ENCODE assay signal across 22 mouse cellular contexts in genomic region chr13:57778524-57778923, GRCm38 (mm10).
DNase-seq lines count a peak whose midpoint lies in the region; ATAC-seq lines count a peak whose summit lies in the region.
"Had no signal": no experiment of that assay in that cellular context is flagged by ENCODE, and none has a peak within 500 bp of the region (broad histone marks: within the 10 kb centered on the region; RNA-seq: fewer than 3 reads in every experiment).

No protein-coding gene starts in this region.

- peaks cover 10% of the 10 kb centered on the region; the same call in 1 of the 2 replicates for H3K4me1 ChIP-seq in hindbrain, embryonic 12.5 days
- no peaks in the 10 kb centered on the region for H3K4me1 ChIP-seq in hindbrain, embryonic 11.5 days (replicated peaks; ENCODE audit: control insufficient read depth, insufficient read depth, low read length)
- H3K4me1 ChIP-seq in midbrain, embryonic 13.5 days (replicated peaks) = peaks cover 25% of the 10 kb centered on the region
- peaks cover 19% of the 10 kb centered on the region for H3K4me1 ChIP-seq in midbrain, embryonic 16.5 days (ENCODE audit: control insufficient read depth, insufficient read depth, low read length)
- peaks cover 33% of the 10 kb centered on the region for H3K4me1 ChIP-seq in neural tube, embryonic 13.5 days (replicated peaks)
- H3K4me1 ChIP-seq: forebrain, embryonic 10.5 days; forebrain, embryonic 12.5 days had no signal

- H3K36me3 ChIP-seq in hindbrain, embryonic 12.5 days = no peaks in the 10 kb centered on the region
- no peaks in the 10 kb centered on the region for H3K36me3 ChIP-seq in hindbrain, embryonic 11.5 days (ENCODE audit: control insufficient read depth, insufficient read depth, low read length)
- H3K36me3 ChIP-seq in midbrain, embryonic 13.5 days = no peaks in the 10 kb centered on the region
- no peaks in the 10 kb centered on the region for H3K36me3 ChIP-seq in midbrain, embryonic 16.5 days (ENCODE audit: control insufficient read depth, insufficient read depth, low read length)
- no peaks in the 10 kb centered on the region for H3K36me3 ChIP-seq in neural tube, embryonic 13.5 days
- H3K36me3 ChIP-seq: embryonic facial prominence, embryonic 13.5 days; embryonic facial prominence, embryonic 15.5 days; forebrain, embryonic 10.5 days; forebrain, embryonic 12.5 days; G1E had no signal

- no peak overlapping the region for H3K9ac ChIP-seq in hindbrain, embryonic 12.5 days
- no peak overlapping the region for H3K9ac ChIP-seq in hindbrain, embryonic 11.5 days (ENCODE audit: low read depth, low read length)
- H3K9ac ChIP-seq in midbrain, embryonic 13.5 days (replicated peaks) = no peak overlapping the region
- H3K9ac ChIP-seq in midbrain, embryonic 16.5 days (ENCODE audit: low read depth, low read length) = no peak overlapping the region
- no peak overlapping the region for H3K9ac ChIP-seq in neural tube, embryonic 13.5 days
- H3K9ac ChIP-seq: embryonic facial prominence, embryonic 13.5 days; embryonic facial prominence, embryonic 15.5 days; forebrain, embryonic 12.5 days had no signal

- H3K4me3 ChIP-seq in hindbrain, embryonic 12.5 days = no peak overlapping the region
- no peak overlapping the region for H3K4me3 ChIP-seq in hindbrain, embryonic 11.5 days (ENCODE audit: low read depth, low read length)
- H3K4me3 ChIP-seq in midbrain, embryonic 13.5 days (replicated peaks) = no peak overlapping the region
- H3K4me3 ChIP-seq in midbrain, embryonic 16.5 days (ENCODE audit: low read depth, low read length) = no peak overlapping the region
- no peak overlapping the region for H3K4me3 ChIP-seq in neural tube, embryonic 13.5 days
- H3K4me3 ChIP-seq: embryonic facial prominence, embryonic 13.5 days; embryonic facial prominence, embryonic 15.5 days; erythroblast, embryonic 14.5 days; forebrain, embryonic 10.5 days; forebrain, embryonic 12.5 days had no signal

- WGBS in hindbrain, embryonic 12.5 days = 42% methylated on average over 3 of the region's 3 CpGs
- 58% methylated on average over 3 of the region's 3 CpGs for WGBS in hindbrain, embryonic 11.5 days
- WGBS in midbrain, embryonic 13.5 days = 29% methylated on average over 3 of the region's 3 CpGs
- 27% methylated on average over 3 of the region's 3 CpGs for WGBS in midbrain, embryonic 16.5 days
- WGBS in neural tube, embryonic 13.5 days = 29% methylated on average over 3 of the region's 3 CpGs

- peaks cover 5% of the 10 kb centered on the region; the same call in 1 of the 2 replicates for H3K9me3 ChIP-seq in hindbrain, embryonic 12.5 days (replicated peaks)
- H3K9me3 ChIP-seq in hindbrain, embryonic 11.5 days (ENCODE audit: control insufficient read depth, low read length) = no peaks in the 10 kb centered on the region
- no peaks in the 10 kb centered on the region for H3K9me3 ChIP-seq in midbrain, embryonic 13.5 days
- no peaks in the 10 kb centered on the region for H3K9me3 ChIP-seq in midbrain, embryonic 16.5 days (replicated peaks; ENCODE audit: control insufficient read depth, low read length, poor library complexity, severe bottlenecking)
- 0 out of 2 replicates have a peak, but pooled peaks cover 4% of the 10 kb centered on the region for H3K9me3 ChIP-seq in neural tube, embryonic 13.5 days
- H3K9me3 ChIP-seq: embryonic facial prominence, embryonic 13.5 days had no signal

- no peak overlapping the region for H3K4me2 ChIP-seq in hindbrain, embryonic 12.5 days (replicated peaks)
- no peak overlapping the region for H3K4me2 ChIP-seq in hindbrain, embryonic 11.5 days (replicated peaks; ENCODE audit: low read depth, low read length)
- H3K4me2 ChIP-seq in midbrain, embryonic 13.5 days (replicated peaks) = no peak overlapping the region
- H3K4me2 ChIP-seq in midbrain, embryonic 16.5 days (ENCODE audit: low read length) = no peak overlapping the region
- H3K4me2 ChIP-seq in neural tube, embryonic 13.5 days = no peak overlapping the region
- H3K4me2 ChIP-seq: embryonic facial prominence, embryonic 13.5 days; embryonic facial prominence, embryonic 15.5 days; forebrain, embryonic 12.5 days had no signal

- no peak overlapping the region for H3K27ac ChIP-seq in hindbrain, embryonic 12.5 days
- H3K27ac ChIP-seq in hindbrain, embryonic 11.5 days (ENCODE audit: low read depth, low read length) = no peak overlapping the region
- H3K27ac ChIP-seq in midbrain, embryonic 13.5 days = 0 out of 2 replicates have a peak overlapping the region, but pooled peaks have one; percentile 6
- H3K27ac ChIP-seq in midbrain, embryonic 16.5 days (ENCODE audit: low read length) = no peak overlapping the region
- H3K27ac ChIP-seq in neural tube, embryonic 13.5 days (replicated peaks) = peak overlapping the region; percentile 49; the same call in 1 of the 2 replicates
- H3K27ac ChIP-seq: embryonic facial prominence, embryonic 13.5 days; embryonic facial prominence, embryonic 15.5 days; forebrain, embryonic 10.5 days; forebrain, embryonic 12.5 days had no signal

- peak; percentile 50; the same call in 1 of the 2 replicates for ATAC-seq in hindbrain, embryonic 12.5 days (ENCODE audit: low FRiP score)
- ATAC-seq in hindbrain, embryonic 11.5 days (ENCODE audit: low FRiP score) = no peak
- peak; percentile 67; the same call in 1 of the 2 replicates for ATAC-seq in midbrain, embryonic 13.5 days
- ATAC-seq in midbrain, embryonic 16.5 days = no peak
- ATAC-seq in neural tube, embryonic 13.5 days (ENCODE audit: low read depth) = no peak
- ATAC-seq: activated CD4-positive, CD25-positive, alpha-beta regulatory T cell, adult 4 months; CD4-positive, CD25-positive, alpha-beta regulatory T cell, adult 4 months; forebrain, embryonic 14.5 days; forebrain, embryonic 16.5 days; Patski had no signal

- H3K27me3 ChIP-seq in hindbrain, embryonic 12.5 days = no peaks in the 10 kb centered on the region
- H3K27me3 ChIP-seq in hindbrain, embryonic 11.5 days (ENCODE audit: control insufficient read depth, insufficient read depth, low read length) = no peaks in the 10 kb centered on the region
- H3K27me3 ChIP-seq in midbrain, embryonic 13.5 days = no peaks in the 10 kb centered on the region
- H3K27me3 ChIP-seq in midbrain, embryonic 16.5 days (ENCODE audit: control insufficient read depth, insufficient read depth, low read depth, low read length) = no peaks in the 10 kb centered on the region
- H3K27me3 ChIP-seq in neural tube, embryonic 13.5 days = no peaks in the 10 kb centered on the region
- H3K27me3 ChIP-seq: CH12.LX; embryonic facial prominence, embryonic 13.5 days; embryonic facial prominence, embryonic 15.5 days; forebrain, embryonic 12.5 days; Patski had no signal

- no peak for DNase-seq in hindbrain, embryonic 11.5 days (ENCODE audit: low spot score)
- DNase-seq in neural tube, embryonic 10.5 days (ENCODE audit: extremely low spot score, low spot score) = no peak
- DNase-seq: adrenal gland, adult 8-10 months; adrenal gland, postnatal 14 days; B cell, adult 2 months; embryo, embryonic 11 days had no signal

Comparison
In these comparisons a context has a peak if more than half of its experiments do, and no peak if none do; other contexts are left out.
1. ATAC-seq: peak in hindbrain, embryonic 12.5 days (single experiment) and midbrain, embryonic 13.5 days (single experiment); none in hindbrain, embryonic 11.5 days (single experiment), midbrain, embryonic 16.5 days (single experiment) and neural tube, embryonic 13.5 days (single experiment).
2. H3K27ac ChIP-seq: peak in midbrain, embryonic 13.5 days (single experiment) and neural tube, embryonic 13.5 days (single experiment); none in hindbrain, embryonic 12.5 days (single experiment), hindbrain, embryonic 11.5 days (single experiment) and midbrain, embryonic 16.5 days (single experiment).